Mouse (Mus musculus) MEL (cell line): ENCODE measurements around the gene Ifit1bl1.

Experiments used
- CHD2 ChIP-seq: IDR thresholded peaks from 2 replicates; pipeline ENCODE4 v1.6.1; 2011; ENCODE audit warnings: low read length, improper control_type of control experiment
- CTCF ChIP-seq, 3 experiments: IDR thresholded peaks in 2 of 3; conservative IDR thresholded peaks in 1 of 3; 2 replicates each; pipeline ENCODE4 v1.5.1; 2011 to 2012; ENCODE audit warnings: low read length in 3 of 3, low read depth in 2 of 3, mild to moderate bottlenecking in 2 of 3, improper control_type of control experiment in 1 of 3, inconsistent platforms in 1 of 3, mixed read lengths in 1 of 3, moderate library complexity in 1 of 3; ENCODE audit not compliant: control insufficient read depth in 1 of 3, insufficient read depth in 1 of 3, poor library complexity in 1 of 3, severe bottlenecking in 1 of 3
- E2F4 ChIP-seq: IDR thresholded peaks from 2 replicates; pipeline ENCODE4 v1.6.1; 2011; ENCODE audit warnings: low read depth, low read length, improper control_type of control experiment, borderline replicate concordance
- GATA1 ChIP-seq: IDR thresholded peaks from 2 replicates; pipeline ENCODE4 v1.6.1; 2011; ENCODE audit warnings: low read depth, low read length, improper control_type of control experiment
- POLR2A ChIP-seq, 2 experiments: IDR thresholded peaks; 2 replicates each; pipeline ENCODE4 v1.6.1; 2011 to 2012; ENCODE audit warnings: low read length in 2 of 2, mild to moderate bottlenecking in 2 of 2, control low read depth in 1 of 2, improper control_type of control experiment in 1 of 2, low read depth in 1 of 2, moderate library complexity in 1 of 2; ENCODE audit not compliant: control insufficient read depth in 1 of 2, insufficient read depth in 1 of 2, poor library complexity in 1 of 2
- TAL1 ChIP-seq: IDR thresholded peaks from 2 replicates; pipeline ENCODE4 v1.6.1; 2012; ENCODE audit warnings: mild to moderate bottlenecking, inconsistent platforms, low read length, moderate library complexity, mixed read lengths
- UBTF ChIP-seq: IDR thresholded peaks from 2 replicates; pipeline ENCODE4 v1.6.1; 2012; ENCODE audit warnings: low read depth, mild to moderate bottlenecking, inconsistent platforms, low read length, improper control_type of control experiment, moderate library complexity, borderline replicate concordance; ENCODE audit not compliant: insufficient read depth
- USF1 ChIP-seq: IDR thresholded peaks from 2 replicates; pipeline ENCODE4 v1.6.1; 2014; ENCODE audit warnings: low read depth, mild to moderate bottlenecking, inconsistent platforms, low read length, improper control_type of control experiment, moderate library complexity

DNA sequence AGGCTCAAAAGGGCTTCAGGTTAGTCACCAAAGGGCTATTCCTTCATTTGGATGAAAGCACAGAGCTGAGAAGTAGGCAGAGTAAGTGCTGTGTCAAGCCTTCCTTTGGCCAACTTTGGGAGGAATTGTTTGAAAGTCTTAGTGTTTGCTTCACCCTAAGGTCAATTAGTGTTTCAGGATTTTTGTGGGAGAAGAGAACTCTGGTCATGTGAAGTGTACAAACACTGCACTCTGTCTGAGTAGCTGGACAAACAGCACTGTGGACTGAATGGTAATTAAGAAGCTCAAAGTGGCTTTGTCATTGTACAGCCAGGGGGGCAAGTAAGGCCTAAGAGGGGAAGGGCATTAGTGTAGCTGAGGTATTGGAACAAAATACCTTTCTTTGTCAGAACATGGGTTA, 29.7 kb upstream of the Ifit1bl1 start:
- no peak for TF ChIP-seq CTCF (IDR thresholded peaks at IDR 0.05 in 2 of 3, conservative IDR thresholded peaks at IDR 0.05 in 1 of 3; ENCODE audit: control insufficient read depth in 1 of 3, insufficient read depth in 1 of 3, low read depth in 2 of 3, low read length in 3 of 3, poor library complexity in 1 of 3, severe bottlenecking in 1 of 3)
- TF ChIP-seq E2F4: no peak
- TF ChIP-seq POLR2A (IDR thresholded peaks at IDR 0.05; ENCODE audit: control insufficient read depth in 1 of 2, insufficient read depth in 1 of 2, low read depth in 1 of 2, low read length in 2 of 2, poor library complexity in 1 of 2): no peak
- no peak for TF ChIP-seq CHD2
- TF ChIP-seq GATA1: no peak
- no peak for TF ChIP-seq TAL1
- no peak for TF ChIP-seq USF1
- TF ChIP-seq UBTF: no peak
